Mouse (Mus musculus): ENCODE results near the gene P3h2. TPM values are rescaled to one million over a fixed set of nuclear protein-coding genes. Genes with fewer than 3 reads are reported as not detected.

The P3h2 gene
- polyA plus RNA-seq, 1 experiment from 2014 or later = 0.71 TPM

- no peaks in the 10 kb centered on the region for H3K9me3 ChIP-seq (replicated peaks; ENCODE audit: control insufficient read depth, low read length)
- H3K27ac ChIP-seq (ENCODE audit: low read length) = no peak overlapping the region
- H3K4me2 ChIP-seq (ENCODE audit: low read depth, low read length) = no peak overlapping the region
- no peaks in the 10 kb centered on the region for H3K4me1 ChIP-seq (ENCODE audit: control insufficient read depth, low read depth, low read length)
- no peak for ATAC-seq (ENCODE audit: low read depth)
- H3K27me3 ChIP-seq (ENCODE audit: control insufficient read depth, insufficient read depth, low read depth, low read length) = peaks cover 18% of the 10 kb centered on the region
- 43% methylated on average over 4 of the region's 4 CpGs for WGBS (ENCODE audit: insufficient replicate concordance)
- no peaks in the 10 kb centered on the region for H3K36me3 ChIP-seq (ENCODE audit: control insufficient read depth, insufficient read depth)
- no peak overlapping the region for H3K9ac ChIP-seq (ENCODE audit: low read depth, low read length)
- no peak overlapping the region for H3K4me3 ChIP-seq (ENCODE audit: low read depth, low read length)
These were observed 5.4 kb downstream of the P3h2 start for GRCm38 (mm10) chr16:26100167-26100566.

GRCm38 (mm10) chr16:26095696-26096284 lies 9.8 kb downstream of the P3h2 start:
- no peak overlapping the region for H3K27ac ChIP-seq (ENCODE audit: low read length)
- H3K36me3 ChIP-seq (ENCODE audit: control insufficient read depth, insufficient read depth) = no peaks in the 10 kb centered on the region
- no peak overlapping the region for H3K4me2 ChIP-seq (ENCODE audit: low read depth, low read length)
- no peaks in the 10 kb centered on the region for H3K27me3 ChIP-seq (ENCODE audit: control insufficient read depth, insufficient read depth, low read depth, low read length)
- no peak overlapping the region for H3K9ac ChIP-seq (ENCODE audit: low read depth, low read length)
- no peak overlapping the region for H3K4me3 ChIP-seq (ENCODE audit: low read depth, low read length)
- 49% methylated on average over 7 of the region's 7 CpGs for WGBS (ENCODE audit: insufficient replicate concordance)
- H3K4me1 ChIP-seq (ENCODE audit: control insufficient read depth, low read depth, low read length) = no peaks in the 10 kb centered on the region
- H3K9me3 ChIP-seq (replicated peaks; ENCODE audit: control insufficient read depth, low read length) = no peaks in the 10 kb centered on the region
- no peak for ATAC-seq (ENCODE audit: low read depth)

- Histone ChIP-seq H3K27ac (ENCODE audit: low read length) (no peak overlapping the region), H3K9me3 (replicated peaks; ENCODE audit: control insufficient read depth, low read length) (no peaks in the 10 kb centered on the region), H3K9ac (ENCODE audit: low read depth, low read length) (no peak overlapping the region), H3K27me3 (ENCODE audit: control insufficient read depth, insufficient read depth, low read depth, low read length) (no peaks in the 10 kb centered on the region), H3K36me3 (ENCODE audit: control insufficient read depth, insufficient read depth) (no peaks in the 10 kb centered on the region), H3K4me1 (ENCODE audit: control insufficient read depth, low read depth, low read length) (no peaks in the 10 kb centered on the region), H3K4me3 (ENCODE audit: low read depth, low read length) (no peak overlapping the region), H3K4me2 (ENCODE audit: low read depth, low read length) (no peak overlapping the region)
- WGBS (ENCODE audit: insufficient replicate concordance) = 20% methylated on average over 4 of the region's 4 CpGs
- ATAC-seq (ENCODE audit: low read depth) = no peak
These were observed 11.7 kb downstream of the P3h2 start for GRCm38 (mm10) chr16:26093888-26094287.

GRCm38 (mm10) chr16:26088976-26089375 lies 16.6 kb downstream of the P3h2 start:
- H3K27me3 ChIP-seq (ENCODE audit: control insufficient read depth, insufficient read depth, low read depth, low read length) = no peaks in the 10 kb centered on the region
- no peaks in the 10 kb centered on the region for H3K36me3 ChIP-seq (ENCODE audit: control insufficient read depth, insufficient read depth)
- no peak overlapping the region for H3K9ac ChIP-seq (ENCODE audit: low read depth, low read length)
- H3K4me3 ChIP-seq (ENCODE audit: low read depth, low read length) = no peak overlapping the region
- no peaks in the 10 kb centered on the region for H3K4me1 ChIP-seq (ENCODE audit: control insufficient read depth, low read depth, low read length)
- H3K27ac ChIP-seq (ENCODE audit: low read length) = no peak overlapping the region
- no peak overlapping the region for H3K4me2 ChIP-seq (ENCODE audit: low read depth, low read length)
- no peak for ATAC-seq (ENCODE audit: low read depth)
- 71% methylated on average over 5 of the region's 5 CpGs for WGBS (ENCODE audit: insufficient replicate concordance)
- no peaks in the 10 kb centered on the region for H3K9me3 ChIP-seq (replicated peaks; ENCODE audit: control insufficient read depth, low read length)

- Histone ChIP-seq H3K36me3 (ENCODE audit: control insufficient read depth, insufficient read depth) (no peaks in the 10 kb centered on the region), H3K4me3 (ENCODE audit: low read depth, low read length) (no peak overlapping the region), H3K27me3 (ENCODE audit: control insufficient read depth, insufficient read depth, low read depth, low read length) (no peaks in the 10 kb centered on the region), H3K4me1 (ENCODE audit: control insufficient read depth, low read depth, low read length) (no peaks in the 10 kb centered on the region), H3K9ac (ENCODE audit: low read depth, low read length) (no peak overlapping the region), H3K9me3 (replicated peaks; ENCODE audit: control insufficient read depth, low read length) (no peaks in the 10 kb centered on the region), H3K4me2 (ENCODE audit: low read depth, low read length) (no peak overlapping the region), H3K27ac (ENCODE audit: low read length) (no peak overlapping the region)
- ATAC-seq (ENCODE audit: low read depth) = no peak
- 76% methylated on average over 1 of the region's 1 CpGs for WGBS (ENCODE audit: insufficient replicate concordance)
These were observed 17.3 kb downstream of the P3h2 start for GRCm38 (mm10) chr16:26088240-26088639.

- no peak overlapping the region for H3K9ac ChIP-seq (ENCODE audit: low read depth, low read length)
- H3K9me3 ChIP-seq (replicated peaks; ENCODE audit: control insufficient read depth, low read length) = no peaks in the 10 kb centered on the region
- no peaks in the 10 kb centered on the region for H3K36me3 ChIP-seq (ENCODE audit: control insufficient read depth, insufficient read depth)
- H3K27ac ChIP-seq (ENCODE audit: low read length) = no peak overlapping the region
- H3K4me1 ChIP-seq (ENCODE audit: control insufficient read depth, low read depth, low read length) = no peaks in the 10 kb centered on the region
- H3K4me2 ChIP-seq (ENCODE audit: low read depth, low read length) = no peak overlapping the region
- WGBS (ENCODE audit: insufficient replicate concordance) = 69% methylated on average over 1 of the region's 1 CpGs
- no peak overlapping the region for H3K4me3 ChIP-seq (ENCODE audit: low read depth, low read length)
- no peak for ATAC-seq (ENCODE audit: low read depth)
- H3K27me3 ChIP-seq (ENCODE audit: control insufficient read depth, insufficient read depth, low read depth, low read length) = no peaks in the 10 kb centered on the region
These were observed 18.6 kb downstream of the P3h2 start for GRCm38 (mm10) chr16:26086955-26087354.

GRCm38 (mm10) chr16:26085160-26085559 lies 20.4 kb downstream of the P3h2 start:
- H3K27me3 ChIP-seq (ENCODE audit: control insufficient read depth, insufficient read depth, low read depth, low read length) = no peaks in the 10 kb centered on the region

GRCm38 (mm10) chr16:26082831-26083230 lies 22.8 kb downstream of the P3h2 start:
- H3K9ac ChIP-seq (ENCODE audit: low read depth, low read length) = no peak overlapping the region
- no peaks in the 10 kb centered on the region for H3K36me3 ChIP-seq (ENCODE audit: control insufficient read depth, insufficient read depth)
- no peaks in the 10 kb centered on the region for H3K9me3 ChIP-seq (replicated peaks; ENCODE audit: control insufficient read depth, low read length)
- no peaks in the 10 kb centered on the region for H3K27me3 ChIP-seq (ENCODE audit: control insufficient read depth, insufficient read depth, low read depth, low read length)
- no peaks in the 10 kb centered on the region for H3K4me1 ChIP-seq (ENCODE audit: control insufficient read depth, low read depth, low read length)
- H3K27ac ChIP-seq (ENCODE audit: low read length) = no peak overlapping the region
- WGBS (ENCODE audit: insufficient replicate concordance) = 62% methylated on average over 1 of the region's 1 CpGs
- H3K4me3 ChIP-seq (ENCODE audit: low read depth, low read length) = no peak overlapping the region
- ATAC-seq (ENCODE audit: low read depth) = no peak
- no peak overlapping the region for H3K4me2 ChIP-seq (ENCODE audit: low read depth, low read length)

More at GRCm38 (mm10) chr16:26085160-26085559, 20.4 kb downstream of the P3h2 start:
- H3K27ac ChIP-seq (ENCODE audit: low read length) = no peak overlapping the region
- H3K9me3 ChIP-seq (replicated peaks; ENCODE audit: control insufficient read depth, low read length) = no peaks in the 10 kb centered on the region
- no peak for ATAC-seq (ENCODE audit: low read depth)
- H3K36me3 ChIP-seq (ENCODE audit: control insufficient read depth, insufficient read depth) = no peaks in the 10 kb centered on the region
- H3K4me2 ChIP-seq (ENCODE audit: low read depth, low read length) = no peak overlapping the region
- 50% methylated on average over 2 of the region's 2 CpGs for WGBS (ENCODE audit: insufficient replicate concordance)
- H3K9ac ChIP-seq (ENCODE audit: low read depth, low read length) = no peak overlapping the region
- H3K4me3 ChIP-seq (ENCODE audit: low read depth, low read length) = no peak overlapping the region
- H3K4me1 ChIP-seq (ENCODE audit: control insufficient read depth, low read depth, low read length) = no peaks in the 10 kb centered on the region

GRCm38 (mm10) chr16:26082391-26082790 lies 23.2 kb downstream of the P3h2 start:
- Histone ChIP-seq H3K36me3 (ENCODE audit: control insufficient read depth, insufficient read depth) (no peaks in the 10 kb centered on the region), H3K9ac (ENCODE audit: low read depth, low read length) (no peak overlapping the region), H3K4me2 (ENCODE audit: low read depth, low read length) (no peak overlapping the region), H3K27ac (ENCODE audit: low read length) (no peak overlapping the region), H3K4me3 (ENCODE audit: low read depth, low read length) (no peak overlapping the region), H3K27me3 (ENCODE audit: control insufficient read depth, insufficient read depth, low read depth, low read length) (no peaks in the 10 kb centered on the region), H3K9me3 (replicated peaks; ENCODE audit: control insufficient read depth, low read length) (no peaks in the 10 kb centered on the region), H3K4me1 (ENCODE audit: control insufficient read depth, low read depth, low read length) (no peaks in the 10 kb centered on the region)
- ATAC-seq (ENCODE audit: low read depth) = no peak
